Mouse (Mus musculus) MEL (cell line): ENCODE data around the gene Tmem151b. TPM values are rescaled to one million over a fixed set of nuclear protein-coding genes. Genes with fewer than 3 reads are reported as not detected.

Source experiments
- DNase-seq: peaks from one replicate; pipeline ENCODE4 v3.0.0; 2011; ENCODE audit warnings: low read depth, low spot score
- H3K27ac ChIP-seq: 2 replicates; pipeline ENCODE4 v1.5.1; 2012; ENCODE audit warnings: low read depth, mild to moderate bottlenecking, control low read depth, low read length, moderate library complexity; ENCODE audit not compliant: control insufficient read depth
- H3K27me3 ChIP-seq, 2 experiments: fragments of 150-350 bp in 1 of 2; sonication (generic) in 1 of 2; 2 replicates each; pipeline ENCODE4 v1.6.1; 2012; ENCODE audit warnings: low read length in 2 of 2, mild to moderate bottlenecking in 2 of 2, improper control_type of control experiment in 1 of 2, moderate library complexity in 1 of 2; ENCODE audit not compliant: insufficient read depth in 2 of 2, control insufficient read depth in 1 of 2
- H3K36me3 ChIP-seq, 2 experiments: 2 replicates each; pipeline ENCODE4 v1.6.1; 2012 to 2014; ENCODE audit warnings: low read length in 2 of 2, improper control_type of control experiment in 1 of 2, inconsistent platforms in 1 of 2, mild to moderate bottlenecking in 1 of 2; ENCODE audit not compliant: insufficient read depth in 2 of 2, control insufficient read depth in 1 of 2
- H3K4me1 ChIP-seq, 2 experiments: fragments of 150-350 bp in 1 of 2; sonication (generic) in 1 of 2; 2 replicates each; pipeline ENCODE4 v1.6.1; 2012; ENCODE audit warnings: low read length in 2 of 2, improper control_type of control experiment in 1 of 2, mild to moderate bottlenecking in 1 of 2; ENCODE audit not compliant: insufficient read depth in 2 of 2, control insufficient read depth in 1 of 2
- H3K4me3 ChIP-seq, 2 experiments: fragments of 150-350 bp in 1 of 2; sonication (generic) in 1 of 2; 2 replicates each; pipeline ENCODE4 v1.5.1; 2012; ENCODE audit warnings: low read depth in 2 of 2, low read length in 2 of 2, mild to moderate bottlenecking in 2 of 2, moderate library complexity in 2 of 2, control low read depth in 1 of 2, improper control_type of control experiment in 1 of 2; ENCODE audit not compliant: control insufficient read depth in 1 of 2, insufficient read depth in 1 of 2
- H3K79me2 ChIP-seq: 2 replicates; pipeline ENCODE4 v1.6.1; 2012; ENCODE audit warnings: mild to moderate bottlenecking, low read length, moderate library complexity; ENCODE audit not compliant: control insufficient read depth, poor library complexity, insufficient read depth
- H3K9ac ChIP-seq: 2 replicates; pipeline ENCODE4 v1.6.1; 2012; ENCODE audit warnings: low read depth, mild to moderate bottlenecking, control low read depth, low read length, moderate library complexity; ENCODE audit not compliant: control insufficient read depth, poor library complexity, severe bottlenecking
- H3K9me3 ChIP-seq: fragments of 150-350 bp; sonication (generic); replicated peaks from 2 replicates; pipeline ENCODE4 v1.6.1; 2012; ENCODE audit warnings: mild to moderate bottlenecking, low read length, improper control_type of control experiment, moderate library complexity; ENCODE audit not compliant: insufficient read depth
- BHLHE40 ChIP-seq: IDR thresholded peaks from 2 replicates; pipeline ENCODE4 v1.6.1; 2012; ENCODE audit warnings: low read depth, mild to moderate bottlenecking, inconsistent platforms, low read length, improper control_type of control experiment, borderline replicate concordance
- CHD1 ChIP-seq: IDR thresholded peaks from 2 replicates; pipeline ENCODE4 v1.6.1; 2012; ENCODE audit warnings: low read depth, mild to moderate bottlenecking, inconsistent platforms, low read length, improper control_type of control experiment
- CHD2 ChIP-seq: IDR thresholded peaks from 2 replicates; pipeline ENCODE4 v1.6.1; 2011; ENCODE audit warnings: low read length, improper control_type of control experiment
- CTCF ChIP-seq, 3 experiments: IDR thresholded peaks in 2 of 3; conservative IDR thresholded peaks in 1 of 3; 2 replicates each; pipeline ENCODE4 v1.5.1; 2011 to 2012; ENCODE audit warnings: low read length in 3 of 3, low read depth in 2 of 3, mild to moderate bottlenecking in 2 of 3, improper control_type of control experiment in 1 of 3, inconsistent platforms in 1 of 3, mixed read lengths in 1 of 3, moderate library complexity in 1 of 3; ENCODE audit not compliant: control insufficient read depth in 1 of 3, insufficient read depth in 1 of 3, poor library complexity in 1 of 3, severe bottlenecking in 1 of 3
- E2F4 ChIP-seq: IDR thresholded peaks from 2 replicates; pipeline ENCODE4 v1.6.1; 2011; ENCODE audit warnings: low read depth, low read length, improper control_type of control experiment, borderline replicate concordance
- ELF1 ChIP-seq: IDR thresholded peaks from 2 replicates; pipeline ENCODE4 v1.6.1; 2014; ENCODE audit warnings: low read depth, mild to moderate bottlenecking, inconsistent platforms, low read length, improper control_type of control experiment, moderate library complexity
- EP300 ChIP-seq, 2 experiments: IDR thresholded peaks; 2 replicates each; pipeline ENCODE4 v1.6.1; 2011; ENCODE audit warnings: improper control_type of control experiment in 2 of 2, low read length in 2 of 2, low read depth in 1 of 2, mild to moderate bottlenecking in 1 of 2
- ETS1 ChIP-seq: IDR thresholded peaks from 2 replicates; pipeline ENCODE4 v1.6.1; 2012; ENCODE audit warnings: low read depth, mild to moderate bottlenecking, inconsistent platforms, low read length, improper control_type of control experiment, moderate library complexity
- GABPA ChIP-seq: IDR thresholded peaks from 2 replicates; pipeline ENCODE4 v1.6.1; 2012; ENCODE audit warnings: low read depth, mild to moderate bottlenecking, inconsistent platforms, low read length, improper control_type of control experiment, moderate library complexity
- GATA1 ChIP-seq: IDR thresholded peaks from 2 replicates; pipeline ENCODE4 v1.6.1; 2011; ENCODE audit warnings: low read depth, low read length, improper control_type of control experiment
- HCFC1 ChIP-seq: IDR thresholded peaks from 2 replicates; pipeline ENCODE4 v1.6.1; 2012; ENCODE audit warnings: low read depth, mild to moderate bottlenecking, inconsistent platforms, low read length, improper control_type of control experiment, moderate library complexity
- JUND ChIP-seq: IDR thresholded peaks from 2 replicates; pipeline ENCODE4 v1.6.1; 2011; ENCODE audit warnings: low read depth, mild to moderate bottlenecking, improper control_type of control experiment, low read length
- KAT2A ChIP-seq: conservative IDR thresholded peaks from 2 replicates; pipeline ENCODE4 v1.6.1; 2012; ENCODE audit warnings: low read depth, low read length, improper control_type of control experiment, inconsistent platforms
- MAFK ChIP-seq: IDR thresholded peaks from 2 replicates; pipeline ENCODE4 v1.6.1; 2011; ENCODE audit warnings: low read depth, mild to moderate bottlenecking, low read length, improper control_type of control experiment, borderline replicate concordance
- MAX ChIP-seq: IDR thresholded peaks from 2 replicates; pipeline ENCODE4 v1.6.1; 2011; ENCODE audit warnings: low read length, improper control_type of control experiment
- MAZ ChIP-seq: IDR thresholded peaks from 2 replicates; pipeline ENCODE4 v1.6.1; 2012; ENCODE audit warnings: low read depth, mild to moderate bottlenecking, inconsistent platforms, low read length, improper control_type of control experiment
- MEF2A ChIP-seq: IDR thresholded peaks from 2 replicates; pipeline ENCODE4 v1.6.1; 2014; ENCODE audit warnings: low read depth, mild to moderate bottlenecking, inconsistent platforms, low read length, improper control_type of control experiment; ENCODE audit not compliant: poor library complexity, insufficient replicate concordance, severe bottlenecking; ENCODE audit errors: extremely low read depth
- MXI1 ChIP-seq: IDR thresholded peaks from 2 replicates; pipeline ENCODE4 v1.6.1; 2011; ENCODE audit warnings: mild to moderate bottlenecking, low read depth, low read length, improper control_type of control experiment
- MYB ChIP-seq: IDR thresholded peaks from 2 replicates; pipeline ENCODE4 v1.6.1; 2011; ENCODE audit warnings: mild to moderate bottlenecking, low read depth, low read length, improper control_type of control experiment
- MYC ChIP-seq: IDR thresholded peaks from 2 replicates; pipeline ENCODE4 v1.6.1; 2011; ENCODE audit warnings: low read depth, mild to moderate bottlenecking, low read length, improper control_type of control experiment, moderate library complexity
- NELFE ChIP-seq: IDR thresholded peaks from 2 replicates; pipeline ENCODE4 v1.6.1; 2011; ENCODE audit warnings: low read depth, low read length, improper control_type of control experiment
- NRF1 ChIP-seq: IDR thresholded peaks from 2 replicates; pipeline ENCODE4 v1.6.1; 2014; ENCODE audit warnings: low read depth, mild to moderate bottlenecking, inconsistent platforms, low read length, improper control_type of control experiment, moderate library complexity; ENCODE audit not compliant: poor library complexity, insufficient read depth, severe bottlenecking
- POLR2AphosphoS2 ChIP-seq: IDR thresholded peaks from 2 replicates; pipeline ENCODE4 v1.6.1; 2011; ENCODE audit warnings: low read length, improper control_type of control experiment
- POLR2AphosphoS5 ChIP-seq: IDR thresholded peaks from 2 replicates; pipeline ENCODE4 v1.6.1; 2012; ENCODE audit warnings: low read depth, borderline replicate concordance, mild to moderate bottlenecking, inconsistent platforms, low read length, moderate library complexity, mixed read lengths
- RAD21 ChIP-seq: IDR thresholded peaks from 2 replicates; pipeline ENCODE4 v1.6.1; 2011; ENCODE audit warnings: mild to moderate bottlenecking, low read depth, low read length, improper control_type of control experiment
- RCOR1 ChIP-seq: IDR thresholded peaks from 2 replicates; pipeline ENCODE4 v1.6.1; 2012; ENCODE audit warnings: low read depth, mild to moderate bottlenecking, inconsistent platforms, low read length, improper control_type of control experiment
- SIN3A ChIP-seq: IDR thresholded peaks from 2 replicates; pipeline ENCODE4 v1.6.1; 2012; ENCODE audit warnings: low read length, improper control_type of control experiment, inconsistent platforms
- SMC3 ChIP-seq: IDR thresholded peaks from 2 replicates; pipeline ENCODE4 v1.6.1; 2011; ENCODE audit warnings: low read depth, low read length, improper control_type of control experiment
- TAL1 ChIP-seq: IDR thresholded peaks from 2 replicates; pipeline ENCODE4 v1.6.1; 2012; ENCODE audit warnings: mild to moderate bottlenecking, inconsistent platforms, low read length, moderate library complexity, mixed read lengths
- TBP ChIP-seq: IDR thresholded peaks from 2 replicates; pipeline ENCODE4 v1.8.0; 2011; ENCODE audit warnings: low read depth, low read length, improper control_type of control experiment
- TCF12 ChIP-seq: IDR thresholded peaks from 2 replicates; pipeline ENCODE4 v1.6.1; 2014; ENCODE audit warnings: low read depth, mild to moderate bottlenecking, inconsistent platforms, low read length, improper control_type of control experiment, moderate library complexity
- UBTF ChIP-seq: IDR thresholded peaks from 2 replicates; pipeline ENCODE4 v1.6.1; 2012; ENCODE audit warnings: low read depth, mild to moderate bottlenecking, inconsistent platforms, low read length, improper control_type of control experiment, moderate library complexity, borderline replicate concordance; ENCODE audit not compliant: insufficient read depth
- USF1 ChIP-seq: IDR thresholded peaks from 2 replicates; pipeline ENCODE4 v1.6.1; 2014; ENCODE audit warnings: low read depth, mild to moderate bottlenecking, inconsistent platforms, low read length, improper control_type of control experiment, moderate library complexity
- USF2 ChIP-seq, 2 experiments: IDR thresholded peaks; 2 replicates each; pipeline ENCODE4 v1.6.1; 2011 to 2012; ENCODE audit warnings: improper control_type of control experiment in 2 of 2, low read length in 2 of 2, borderline replicate concordance in 1 of 2, inconsistent platforms in 1 of 2, low read depth in 1 of 2, mild to moderate bottlenecking in 1 of 2; ENCODE audit not compliant: insufficient read depth in 1 of 2
- ZC3H11A ChIP-seq: IDR thresholded peaks from 2 replicates; pipeline ENCODE4 v1.6.1; 2012; ENCODE audit warnings: low read depth, mild to moderate bottlenecking, inconsistent platforms, low read length, improper control_type of control experiment
- ZKSCAN1 ChIP-seq: IDR thresholded peaks from 2 replicates; pipeline ENCODE4 v1.6.1; 2012; ENCODE audit warnings: low read depth, mild to moderate bottlenecking, inconsistent platforms, low read length, improper control_type of control experiment, moderate library complexity
- ZMIZ1 ChIP-seq: IDR thresholded peaks from 2 replicates; pipeline ENCODE4 v1.6.1; 2012; ENCODE audit warnings: low read depth, mild to moderate bottlenecking, inconsistent platforms, low read length, improper control_type of control experiment, moderate library complexity
- ZNF384 ChIP-seq: IDR thresholded peaks from 2 replicates; pipeline ENCODE4 v1.6.1; 2012; ENCODE audit warnings: low read depth, mild to moderate bottlenecking, inconsistent platforms, low read length, improper control_type of control experiment
- polyA plus RNA-seq, 2 experiments: library from polyadenylated mRNA; stranded (reverse) in 1 of 2; unstranded in 1 of 2; fragments of >175 nt in 1 of 2; fragments of >200 nt in 1 of 2; gene quantifications; 2 replicates each; pipeline versions ENCODE4 v1.2.1 to v1.2.4; 2012; ENCODE audit warnings: low replicate concordance in 2 of 2, low read depth in 1 of 2; ENCODE audit not compliant: insufficient read length in 2 of 2, insufficient read depth in 1 of 2, missing spikeins in 1 of 2
- total RNA-seq: library from RNA; depleted of rRNA; stranded (reverse); fragments of 300-350 nt; gene quantifications from 2 replicates; pipeline ENCODE4 v1.2.3, GENCODE M21; 2012

Tmem151b gene
- total and polyA plus RNA-seq, 3 experiments = 0.15 to 1.1 TPM; not detected in 1

DNA sequence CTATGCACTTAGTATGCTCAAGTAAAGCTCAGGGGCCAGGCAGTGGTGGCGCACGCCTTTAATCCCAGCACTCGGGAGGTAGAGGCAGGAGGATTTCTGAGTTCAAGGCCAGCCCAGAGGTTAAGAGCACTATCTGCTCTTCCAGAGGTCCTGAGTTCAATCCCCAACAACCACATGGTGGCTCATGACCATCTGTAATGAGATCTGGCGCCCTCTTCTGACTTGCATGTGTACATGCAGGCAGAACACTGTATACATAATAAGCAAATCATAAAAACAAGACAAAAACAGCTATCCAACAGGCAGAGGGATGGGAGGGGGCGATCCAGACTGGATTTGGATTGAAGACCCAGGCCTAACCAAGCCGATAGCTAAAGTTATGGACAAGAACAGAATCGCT, 29.4 kb upstream of the Tmem151b start:
- Histone ChIP-seq H3K27ac (no peak overlapping the region; the same call in 1 of the 2 replicates), H3K79me2 (peaks cover 2% of the 10 kb centered on the region; the same call in 1 of the 2 replicates), H3K9ac (no peak overlapping the region), H3K4me1 (peaks cover 19 to 38% of the 10 kb centered on the region in 2 experiments), H3K9me3 (no peaks in the 10 kb centered on the region), H3K36me3 (peaks cover 0 to 25% of the 10 kb centered on the region in 2 experiments; a peak in 2 of 4 replicates), H3K4me3 (no peak overlapping the region), H3K27me3 (no peaks in the 10 kb centered on the region)
- DNase-seq = peak; percentile 74
- TF ChIP-seq MAZ = no peak
- no peak for TF ChIP-seq POLR2AphosphoS5
- no peak for TF ChIP-seq POLR2AphosphoS2
- TF ChIP-seq BHLHE40 = no peak
- TF ChIP-seq NRF1 = no peak
- peak; percentile 68; the same call in 1 of the 2 replicates for TF ChIP-seq MYC
- TF ChIP-seq ZKSCAN1 = no peak
- TF ChIP-seq E2F4 = no peak
- peak; percentile 45 for TF ChIP-seq SMC3
- TF ChIP-seq MYB = no peak
- no peak for TF ChIP-seq USF1
- no peak for TF ChIP-seq GATA1
- TF ChIP-seq MAX = no peak
- TF ChIP-seq GABPA = no peak
- TF ChIP-seq ELF1 = no peak
- TF ChIP-seq MXI1 = peak; percentile 54; the same call in 1 of the 2 replicates
- no peak for TF ChIP-seq TBP
- TF ChIP-seq NELFE = no peak
- TF ChIP-seq CHD2 = no peak
- peak; percentile 17 for TF ChIP-seq RAD21
- no peak for TF ChIP-seq CHD1
- no peak for TF ChIP-seq TCF12
- no peak for TF ChIP-seq HCFC1
- TF ChIP-seq ZMIZ1 = no peak
- TF ChIP-seq RCOR1 = no peak
- no peak for TF ChIP-seq JUND
- TF ChIP-seq CTCF (IDR thresholded peaks at IDR 0.05 in 2 of 3, conservative IDR thresholded peaks at IDR 0.05 in 1 of 3; ENCODE audit: control insufficient read depth in 1 of 3, insufficient read depth in 1 of 3, low read depth in 2 of 3, low read length in 3 of 3, poor library complexity in 1 of 3, severe bottlenecking in 1 of 3) = peak; percentile 43 to 69 (median 59); a peak in 5 of 6 replicates
- TF ChIP-seq ZC3H11A = no peak
- TF ChIP-seq MAFK = no peak
- no peak for TF ChIP-seq UBTF
- TF ChIP-seq TAL1 = no peak
- 0 out of 2 replicates have a peak, but pooled peaks have one; percentile 39 for TF ChIP-seq SIN3A
- no peak for TF ChIP-seq KAT2A
- TF ChIP-seq ZNF384 = no peak; the same call in 1 of the 2 replicates
- TF ChIP-seq ETS1 = no peak
- TF ChIP-seq MEF2A = no peak
- TF ChIP-seq EP300 (IDR thresholded peaks at IDR 0.05; ENCODE audit: low read depth in 1 of 2, low read length in 2 of 2) = no peak
- no peak for TF ChIP-seq USF2 (IDR thresholded peaks at IDR 0.05; ENCODE audit: borderline replicate concordance in 1 of 2, insufficient read depth in 1 of 2, low read depth in 1 of 2, low read length in 2 of 2)
